Mouse (Mus musculus) brain, embryonic 14.5 days (tissue): Measurements from ENCODE around the gene Usp4.

Experiments used
- CTCF ChIP-seq: fragments of 200-500 bp; IDR thresholded peaks from 2 replicates; pipeline ENCODE4 v1.5.1; 2012; ENCODE audit warnings: inconsistent platforms, mild to moderate bottlenecking, moderate library complexity, borderline replicate concordance; ENCODE audit not compliant: insufficient read depth, insufficient read length; ENCODE audit errors: extremely low read depth
- POLR2A ChIP-seq: fragments of 200-500 bp; IDR thresholded peaks from 2 replicates; pipeline ENCODE4 v1.6.1; 2012; ENCODE audit warnings: mild to moderate bottlenecking, inconsistent platforms, borderline replicate concordance; ENCODE audit not compliant: poor library complexity, insufficient read depth, insufficient read length, severe bottlenecking; ENCODE audit errors: extremely low read depth

GRCm38 (mm10) chr9:108308141-108308540, 39.5 kb upstream of the Usp4 start:
- TF ChIP-seq POLR2A: no peak
- TF ChIP-seq CTCF: no peak
